Mouse (Mus musculus): ENCODE data around the gene Gm8281. TPM values are rescaled to one million over a fixed set of nuclear protein-coding genes. Genes with fewer than 3 reads are reported as not detected.

Gene Gm8281
- total RNA-seq (2023): not detected

DNA sequence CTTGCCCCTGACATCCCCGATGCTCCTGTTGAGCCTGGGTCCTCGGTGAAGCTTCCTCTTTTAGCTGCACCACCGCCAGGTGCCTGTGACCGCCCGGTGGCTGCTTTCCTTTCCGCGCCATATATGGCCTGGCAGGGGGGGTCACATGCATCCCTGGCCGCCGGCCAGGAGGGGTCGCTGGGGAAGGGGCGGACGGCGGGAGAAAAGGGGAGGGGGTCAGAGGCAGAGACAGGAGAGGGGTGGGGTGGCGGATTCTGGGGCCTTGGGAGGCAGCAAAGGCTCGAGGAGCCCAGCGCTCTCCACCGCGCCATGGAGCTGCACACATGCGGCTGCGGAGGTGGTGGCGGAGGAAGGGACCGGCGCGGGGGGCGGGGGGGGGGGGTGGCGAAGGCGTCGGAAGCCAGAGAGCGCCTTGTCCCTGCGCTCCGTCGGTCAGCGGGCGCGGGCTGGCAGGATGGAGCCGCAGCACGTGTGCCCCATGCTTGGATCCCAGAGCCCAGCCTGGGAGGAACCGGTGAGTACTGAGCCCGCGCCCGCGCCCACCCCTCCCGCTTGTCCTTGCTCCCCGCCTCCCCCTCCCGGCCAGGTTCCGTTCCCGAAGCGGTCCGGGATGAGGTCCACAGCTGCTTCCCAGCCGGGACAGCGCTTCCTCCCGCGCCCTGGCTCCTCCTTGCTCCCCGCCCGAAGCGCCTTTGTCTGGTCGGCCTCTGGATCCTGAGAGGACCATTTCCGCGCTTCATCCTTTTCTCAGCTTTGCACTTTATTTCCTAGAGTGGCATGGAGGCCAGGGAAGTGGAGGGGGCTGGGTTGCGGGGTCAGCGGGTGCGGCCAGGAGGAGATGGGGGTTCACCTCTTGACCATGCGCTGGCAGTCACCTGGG, at the start of gene Gm8281:
Gene Gm8281, plus strand, starts transcription at position 430 of the 880 bp plus-strand sequence.

GRCm38 (mm10) chr14:5050329-5050728, 20.5 kb upstream of the Gm8281 start, which contains the start of gene 4930555G01Rik:
Gene 4930555G01Rik (plus strand): TSS chr14:5050629.

GRCm38 (mm10) chr14:5131219-5131618, 60.4 kb downstream of the Gm8281 start, which contains the start of gene Gm8279:
Gene Gm8279 (plus strand): TSS chr14:5131519.

Other genes starting within 250 kb of the Gm8281 start
- not detected for gene Gm3269, start 232.9 kb upstream of the Gm8281 start, total RNA-seq (2023)
- gene Gm3264, start 215.5 kb upstream of the Gm8281 start, total RNA-seq (2023): not detected
- not detected for gene Gm3278, start 178.6 kb upstream of the Gm8281 start, total RNA-seq (2023)
- not detected for gene Gm8297, start 87.1 kb upstream of the Gm8281 start, total RNA-seq (2023)
- gene Gm3298, start 55.1 kb upstream of the Gm8281 start, total RNA-seq (2023): not detected
- not detected for gene 4930555G01Rik, start 20.4 kb upstream of the Gm8281 start, total RNA-seq (2023)
- not detected for gene Gm8279, start 60.5 kb downstream of the Gm8281 start, total RNA-seq (2023)
- gene Gm3317, start 93.5 kb downstream of the Gm8281 start, total RNA-seq (2023): not detected
- not detected for gene Gm8271, start 114.8 kb downstream of the Gm8281 start, total RNA-seq (2023)
- not detected for gene Gm3526, start 189.5 kb downstream of the Gm8281 start, total RNA-seq (2023)

Measured in neutrophil, adult 59 days (primary cell).